Mouse (Mus musculus) layer of hippocampus, adult 8-10 months (tissue): Measurements from ENCODE around the gene Wars2. TPM values are rescaled to one million over a fixed set of nuclear protein-coding genes. Genes with fewer than 3 reads are reported as not detected.

Experiments used
- DNase-seq, 2 experiments: peaks; one replicate each; pipeline ENCODE4 v3.0.0; 2022; ENCODE audit warnings: low spot score in 2 of 2
- total RNA-seq, 4 experiments: library from RNA; stranded (reverse); gene quantifications; 2 replicates each; pipeline ENCODE4 v1.2.4; 2022

Wars2 gene
- total RNA-seq, 4 experiments from 2014 or later: 7.8 to 8.5 (median 8.0) TPM

DNA sequence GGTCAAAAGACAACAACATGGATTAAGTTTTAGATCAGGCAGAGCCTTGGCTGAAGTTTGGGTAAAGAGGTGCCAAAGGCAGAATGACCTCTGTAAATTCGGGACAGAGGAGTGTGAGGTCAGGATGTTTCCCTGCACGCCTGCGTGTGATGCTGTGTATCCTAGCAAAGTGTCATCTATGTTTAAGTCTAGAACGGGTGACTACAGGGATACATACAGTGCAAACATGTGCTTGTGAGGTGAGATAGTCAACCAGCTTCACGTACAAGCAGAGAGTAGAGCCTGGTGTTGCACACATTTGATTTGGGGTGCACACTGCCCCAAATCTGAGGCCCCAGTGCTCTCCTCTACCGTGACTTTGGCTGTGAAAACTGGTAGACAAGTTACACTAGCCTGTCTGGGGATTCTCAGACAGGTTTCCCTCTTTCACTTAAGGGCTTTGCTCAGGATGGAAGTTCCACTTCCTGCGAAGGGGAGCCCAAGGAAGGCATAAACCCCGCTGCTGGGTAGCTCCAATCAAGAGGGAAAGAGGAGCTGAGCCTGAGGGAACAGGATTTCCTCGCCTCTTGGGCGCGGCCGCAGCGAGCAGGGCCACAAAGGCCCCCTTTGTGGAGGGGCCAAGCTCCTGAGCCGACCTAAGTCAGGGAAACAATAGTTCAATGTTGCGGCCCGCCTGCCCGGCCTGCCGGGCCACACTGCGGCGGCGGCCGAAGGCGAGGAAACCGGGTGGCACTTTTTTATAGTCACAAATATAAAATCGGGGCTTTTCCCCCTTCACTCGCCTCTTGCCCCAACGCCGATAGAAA is 107.3 kb downstream of the Wars2 start:
- no peak for DNase-seq

GRCm38 (mm10) chr3:99248831-99249550 is 108.1 kb downstream of the Wars2 start:
- no peak for DNase-seq

GRCm38 (mm10) chr3:99249551-99249870 is 108.6 kb downstream of the Wars2 start:
- no peak for DNase-seq

DNA sequence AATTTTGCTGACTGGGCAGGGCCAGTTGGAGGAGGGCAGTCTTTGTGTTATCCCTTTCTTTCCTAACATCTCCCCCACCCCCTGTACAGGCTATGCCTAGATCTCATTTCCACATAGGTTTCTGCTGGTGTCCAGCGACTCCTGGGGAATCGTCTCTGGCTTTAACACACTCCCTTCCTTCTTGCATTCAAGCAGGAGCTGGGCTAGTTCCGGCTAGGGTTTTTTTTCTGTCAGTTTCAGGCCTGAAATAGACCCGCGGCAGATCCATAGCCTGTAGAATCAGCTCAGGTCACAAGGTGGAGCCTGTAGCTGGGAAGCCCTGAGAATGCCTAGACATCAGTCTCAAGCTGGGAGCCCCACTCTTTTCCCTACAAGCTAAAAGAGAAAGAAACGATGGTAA is 109.0 kb downstream of the Wars2 start:
- no peak for DNase-seq

DNA sequence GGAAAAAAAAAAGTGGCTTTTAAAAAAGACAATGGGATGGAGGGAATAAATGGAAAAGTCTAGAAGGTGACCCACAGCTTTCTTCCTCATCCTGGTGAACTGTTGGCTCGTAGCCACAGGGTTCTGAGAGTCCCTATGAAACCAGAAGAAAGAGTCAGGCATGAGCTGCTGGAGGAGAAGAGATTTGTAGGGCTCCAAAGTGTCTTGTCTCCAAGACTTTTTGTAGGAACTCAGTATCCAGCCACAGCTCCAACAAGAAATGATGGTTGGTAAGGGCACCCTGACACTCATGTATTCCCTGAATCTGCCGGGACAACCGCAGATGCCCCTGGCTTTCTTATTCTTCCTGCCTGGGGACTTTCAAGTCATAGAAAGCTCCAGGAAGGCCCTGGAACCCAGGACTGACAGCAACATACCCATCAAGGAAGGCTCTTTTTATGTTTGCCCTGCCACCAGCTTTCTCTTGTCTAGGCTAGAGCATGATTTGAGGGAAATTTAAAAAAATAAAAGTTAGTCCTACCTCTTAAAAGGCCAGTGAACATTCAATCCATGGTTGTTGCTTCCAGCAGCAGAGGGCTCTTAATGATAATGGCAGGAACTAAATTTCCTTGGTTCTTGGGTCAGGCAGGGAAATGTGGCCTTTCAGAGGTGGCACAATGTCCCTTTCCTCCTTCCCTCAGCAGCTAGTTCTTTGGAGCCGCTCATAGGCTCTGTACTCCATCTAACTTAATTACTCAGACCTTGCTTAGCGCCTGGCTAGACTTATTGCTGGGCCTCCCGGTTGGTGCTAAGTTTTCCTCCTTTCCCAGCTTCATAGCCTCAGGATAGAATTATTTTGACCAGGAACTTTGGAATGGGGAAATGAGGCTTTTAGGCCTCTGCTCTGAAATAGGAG is 110.7 kb downstream of the Wars2 start:
- no peak for DNase-seq

GRCm38 (mm10) chr3:99252461-99253091 is 111.7 kb downstream of the Wars2 start:
- no peak for DNase-seq

DNA sequence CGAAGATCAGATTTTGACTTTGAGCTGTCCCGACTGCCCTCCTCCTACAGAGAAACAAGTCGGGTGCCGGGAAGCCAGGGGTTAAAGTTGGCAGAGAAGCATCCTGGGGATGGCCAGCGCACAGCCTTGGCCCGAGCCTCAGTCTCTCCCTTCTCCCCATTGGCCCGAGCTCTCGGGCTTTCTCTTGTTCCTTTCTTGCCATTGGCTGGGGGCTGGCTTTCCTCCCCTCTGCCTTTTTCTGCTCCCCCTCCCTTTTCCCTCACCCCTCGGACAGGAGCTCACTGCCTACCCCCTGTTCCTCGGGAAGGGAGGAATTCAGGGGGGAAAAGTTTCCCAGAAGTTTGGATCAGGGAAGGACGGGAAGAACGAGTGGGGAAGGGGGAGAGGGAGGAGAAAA is 112.2 kb downstream of the Wars2 start:
- no peak for DNase-seq

DNA sequence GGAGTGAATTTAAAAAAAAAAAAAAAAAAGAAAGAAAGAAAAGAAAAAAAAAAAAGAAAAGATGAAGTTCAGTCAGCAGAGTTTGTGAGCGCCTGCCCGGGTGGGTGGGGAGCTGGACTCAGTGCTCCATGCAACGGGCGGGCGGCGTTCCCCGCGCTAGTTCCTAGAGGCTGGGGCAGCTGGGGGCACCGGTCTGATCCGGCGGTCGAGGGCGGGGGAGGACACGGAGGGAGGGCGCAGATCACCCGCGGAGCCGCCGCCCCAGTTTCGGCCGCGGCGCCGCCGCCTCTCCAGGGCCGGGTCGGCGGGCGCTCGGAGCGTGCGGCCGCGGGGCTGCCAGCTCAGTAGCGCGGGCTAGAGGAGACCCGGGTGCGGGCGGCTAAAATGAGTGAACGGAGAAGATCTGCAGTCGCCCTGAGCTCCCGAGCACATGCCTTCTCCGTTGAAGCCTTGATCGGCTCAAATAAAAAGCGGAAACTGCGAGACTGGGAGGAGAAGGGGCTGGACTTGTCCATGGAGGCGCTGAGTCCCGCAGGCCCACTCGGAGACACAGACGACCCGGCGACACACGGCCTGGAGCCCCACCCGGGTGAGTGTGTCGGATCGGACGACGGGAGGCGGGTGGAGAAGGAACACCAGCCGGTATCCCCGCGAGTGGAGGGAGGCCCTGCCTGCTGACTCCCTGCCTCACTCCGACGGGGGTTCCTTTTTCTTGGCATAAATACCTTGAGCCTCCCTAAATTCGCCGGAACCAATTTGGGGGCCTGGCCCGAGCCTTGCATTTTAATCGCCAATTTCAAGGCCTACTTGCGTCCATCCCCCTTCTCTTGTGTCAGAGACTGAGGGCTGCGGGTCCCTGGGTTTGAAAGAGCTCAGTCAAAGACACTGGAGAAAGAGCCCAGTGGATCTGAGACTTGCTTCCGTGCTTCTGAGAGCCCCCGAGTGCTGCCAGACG is 112.9 kb downstream of the Wars2 start:
- DNase-seq: no peak

GRCm38 (mm10) chr3:99254559-99255151 is 113.8 kb downstream of the Wars2 start:
- no peak for DNase-seq

DNA sequence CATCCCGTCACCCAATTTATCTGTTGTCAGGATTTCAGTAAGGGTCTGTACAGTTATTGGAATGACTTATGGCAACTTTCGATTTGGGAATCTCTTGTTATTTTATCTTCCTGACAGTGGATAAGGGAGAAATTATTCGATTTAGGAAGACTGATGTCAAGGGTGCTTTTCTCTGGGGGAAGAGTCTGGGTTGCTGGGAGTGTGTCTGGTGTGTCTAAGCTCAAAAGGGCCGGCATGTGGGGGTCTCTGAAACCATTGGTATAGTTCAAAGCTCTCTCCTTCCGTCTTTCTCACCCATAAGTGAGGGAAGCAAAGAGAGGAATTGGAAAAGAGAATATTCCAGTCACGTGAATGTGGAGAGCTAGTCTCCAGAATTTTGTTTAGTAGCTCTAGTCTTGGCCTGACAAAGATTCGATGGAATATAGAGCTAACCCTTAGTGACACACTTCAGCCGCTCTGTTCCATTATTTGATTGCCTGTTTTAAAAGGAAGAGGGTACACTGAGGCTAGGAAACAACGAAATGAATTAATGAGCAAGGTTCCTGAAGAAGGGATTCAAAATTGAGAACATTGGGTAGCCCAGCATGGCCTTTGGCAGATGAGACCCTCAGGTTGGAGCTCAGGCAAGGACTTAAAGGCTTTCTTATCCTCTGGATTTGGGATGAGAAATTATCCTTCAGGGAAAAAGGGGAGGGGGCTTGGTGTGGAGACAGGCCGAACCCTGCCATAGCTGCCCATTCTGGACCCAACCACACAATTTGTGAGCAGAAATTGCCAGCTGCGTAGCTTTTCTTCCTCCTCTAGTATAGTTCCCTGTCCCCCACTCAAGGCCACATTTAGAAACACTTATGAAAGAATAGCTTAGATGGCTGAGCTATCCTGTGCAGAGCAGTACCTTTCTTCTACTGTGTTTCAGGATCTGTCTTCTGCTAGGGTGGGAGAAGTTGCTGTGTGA is 114.8 kb downstream of the Wars2 start:
- DNase-seq: no peak

GRCm38 (mm10) chr3:99256366-99256750 is 115.5 kb downstream of the Wars2 start:
- no peak for DNase-seq

DNA sequence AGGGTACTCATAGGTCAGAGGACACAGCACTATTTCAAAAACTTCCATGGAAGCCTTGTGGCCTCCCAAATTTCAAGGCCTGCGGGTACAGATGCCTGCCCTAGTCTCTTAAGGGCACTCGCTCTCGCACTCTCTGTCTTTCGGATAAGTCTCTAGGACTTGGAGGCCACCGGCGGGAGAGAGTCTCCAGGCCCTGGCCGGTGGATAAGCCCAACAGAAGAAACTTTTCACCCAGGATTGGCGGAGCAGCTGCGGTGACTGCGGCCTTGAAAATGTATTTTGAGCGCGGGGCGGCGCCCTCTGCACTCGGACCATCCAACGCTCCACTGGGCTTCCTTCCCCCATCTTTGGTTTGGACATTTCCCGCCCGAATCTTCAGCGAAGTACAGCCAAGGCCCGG is 115.9 kb downstream of the Wars2 start:
- no peak for DNase-seq

DNA sequence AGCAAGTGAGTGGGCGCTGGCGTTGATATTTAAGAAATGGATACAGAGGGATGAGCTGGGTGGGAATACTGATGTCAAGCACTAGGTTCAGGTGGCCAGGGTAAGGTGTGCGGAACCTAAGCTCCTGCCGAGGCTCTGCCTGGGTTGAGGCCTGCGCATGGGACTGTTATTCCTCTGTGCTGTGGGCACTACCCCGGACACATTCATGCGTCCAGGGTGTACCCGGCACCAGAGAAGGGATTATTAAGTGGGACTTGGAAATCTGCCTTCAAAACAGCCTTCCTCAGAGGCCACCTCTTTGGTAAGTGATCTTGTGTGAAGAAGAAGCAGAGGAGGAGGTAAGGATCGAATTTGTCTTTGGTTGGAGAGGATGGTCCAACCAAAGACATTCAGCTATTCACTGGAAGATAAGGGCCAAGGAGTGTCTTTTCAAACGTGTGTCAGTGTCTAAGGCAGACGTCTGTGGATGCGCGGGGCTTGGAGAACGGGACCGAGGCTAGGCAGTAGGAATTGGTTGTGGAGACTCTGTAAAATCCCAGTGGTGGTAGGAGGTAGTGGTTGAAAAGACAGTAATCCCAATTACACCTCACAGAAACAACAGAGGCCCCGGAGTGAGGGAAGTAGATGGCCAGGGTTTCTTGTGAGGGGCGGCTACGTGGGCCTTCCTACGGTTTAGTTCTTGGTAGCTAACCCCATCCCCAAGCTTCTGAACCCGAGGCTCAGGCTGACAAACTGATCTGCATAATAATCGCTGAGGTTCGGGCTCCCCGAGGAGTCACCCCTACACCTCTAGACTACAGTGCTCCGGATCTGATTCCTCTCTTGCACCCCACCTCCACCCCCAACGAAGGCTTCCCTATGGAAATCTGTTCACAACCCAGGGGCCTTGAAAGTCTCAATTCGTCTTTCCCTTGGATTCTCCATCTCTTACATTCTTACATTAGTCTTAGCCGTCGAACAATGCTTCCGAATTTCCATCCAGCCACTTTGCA is 117.0 kb downstream of the Wars2 start:
- no peak for DNase-seq

- DNase-seq: no peak
Observed at GRCm38 (mm10) chr3:99259741-99260270, 118.9 kb downstream of the Wars2 start.

DNA sequence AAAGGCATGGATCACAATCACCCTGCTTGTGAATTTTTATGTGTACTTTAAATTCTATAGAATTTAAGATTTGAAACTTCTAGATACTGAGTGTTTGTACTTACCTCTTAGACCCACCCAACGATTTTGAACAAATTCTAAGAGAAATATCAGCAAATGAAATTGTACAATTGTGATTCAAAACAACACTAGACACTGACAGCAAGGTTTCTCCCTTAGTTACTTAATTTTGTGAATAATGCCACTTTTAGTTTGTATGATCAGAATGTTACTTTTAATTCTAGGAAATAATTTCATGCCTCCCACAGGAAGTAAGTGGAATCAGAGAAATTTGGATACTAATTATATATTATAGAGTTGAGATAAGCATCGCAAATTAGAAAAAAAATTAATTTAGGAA is 119.5 kb downstream of the Wars2 start:
- DNase-seq: no peak

DNA sequence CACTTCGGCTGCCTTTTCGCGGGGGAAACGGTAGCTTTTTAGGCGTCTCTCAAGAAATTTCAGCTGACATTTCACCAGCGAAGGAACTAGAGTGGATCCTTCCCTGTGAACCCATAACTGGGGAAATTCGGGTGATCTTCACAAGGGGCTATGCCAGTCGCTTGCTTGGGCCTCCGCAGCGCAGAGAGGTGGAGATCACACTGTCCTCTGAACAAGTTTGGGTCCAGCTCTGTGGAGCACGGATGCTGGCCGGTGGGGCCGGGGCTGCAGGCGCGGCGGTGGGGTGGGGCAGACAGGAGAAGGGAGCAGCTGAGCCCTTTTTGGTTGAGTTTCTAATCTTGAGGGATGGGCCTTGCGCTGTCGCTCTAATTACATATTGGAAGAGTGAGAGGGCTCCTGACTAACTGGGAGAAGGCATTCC is 120.5 kb downstream of the Wars2 start:
- DNase-seq: no peak

GRCm38 (mm10) chr3:99261986-99262385 is 121.1 kb downstream of the Wars2 start:
- DNase-seq: no peak
